Mouse (Mus musculus) thymus, adult 18-20 months (tissue): ENCODE data around the gene Atg16l2.

Source experiments
- DNase-seq, 2 experiments: peaks; one replicate each; pipeline ENCODE4 v3.0.0; 2022; ENCODE audit warnings: mixed read lengths in 2 of 2

The Atg16l2 gene

GRCm38 (mm10) chr7:101213515-101214263 is 88.4 kb downstream of the Atg16l2 start:
- DNase-seq = no peak
